Mouse (Mus musculus) central nervous system, embryonic 11.5 days (tissue): ENCODE measurements around the gene 4933402N22Rik. TPM values are rescaled to one million over a fixed set of nuclear protein-coding genes. Genes with fewer than 3 reads are reported as not detected.

Source experiments
- polyA plus RNA-seq: library from polyadenylated mRNA; depleted of rRNA; stranded (reverse); fragments of >200 nt; gene quantifications from 2 replicates; pipeline ENCODE4 v1.2.3, GENCODE M21; 2012; rRNA removed

The 4933402N22Rik gene
- polyA plus RNA-seq = not detected in 2 replicates

GRCm38 (mm10) chr5:11917743-11918142 is at the start of gene 4933402N22Rik:
Gene 4933402N22Rik (plus strand): TSS chr5:11918043.

Other genes with a start within 250 kb of the 4933402N22Rik start
- not detected in 2 replicates for gene Gm8922, start 236.1 kb upstream of the 4933402N22Rik start, polyA plus RNA-seq
- gene Gm8926, start 147.5 kb upstream of the 4933402N22Rik start, polyA plus RNA-seq = not detected in 2 replicates
- gene Gm6465, start 72.5 kb upstream of the 4933402N22Rik start, polyA plus RNA-seq = not detected in 2 replicates